Mouse (Mus musculus): ENCODE measurements around the gene Lce3d. TPM values are rescaled to one million over a fixed set of nuclear protein-coding genes. Genes with fewer than 3 reads are reported as not detected.

Gene Lce3d
- not detected in 2 replicates for total RNA-seq (2012; rRNA removed)
- not detected for polyA plus RNA-seq (2012; ENCODE audit: insufficient read depth in 1 of 2, insufficient read length in 2 of 2, low read depth in 1 of 2, low replicate concordance in 2 of 2, missing spikeins in 1 of 2)

- no peaks in the 10 kb centered on the region for H3K36me3 ChIP-seq (ENCODE audit: control insufficient read depth in 1 of 2, insufficient read depth in 2 of 2, low read length in 2 of 2)
- no peak for DNase-seq (ENCODE audit: low read depth, low spot score)
- no peak for TF ChIP-seq NELFE (IDR thresholded peaks at IDR 0.05; ENCODE audit: low read depth, low read length)
- no peak for TF ChIP-seq JUND (IDR thresholded peaks at IDR 0.05; ENCODE audit: low read depth, low read length)
- TF ChIP-seq MXI1 (IDR thresholded peaks at IDR 0.05; ENCODE audit: low read depth, low read length) = no peak
- no peak for TF ChIP-seq TBP (IDR thresholded peaks at IDR 0.05; ENCODE audit: low read depth, low read length)
- TF ChIP-seq RCOR1 (IDR thresholded peaks at IDR 0.05; ENCODE audit: low read depth, low read length) = no peak
- TF ChIP-seq BHLHE40 (IDR thresholded peaks at IDR 0.05; ENCODE audit: borderline replicate concordance, low read depth, low read length) = no peak
- no peak for TF ChIP-seq MEF2A (IDR thresholded peaks at IDR 0.05; ENCODE audit: extremely low read depth, insufficient replicate concordance, low read depth, low read length, poor library complexity, severe bottlenecking)
- TF ChIP-seq CTCF (IDR thresholded peaks at IDR 0.05 in 2 of 3, conservative IDR thresholded peaks at IDR 0.05 in 1 of 3; ENCODE audit: control insufficient read depth in 1 of 3, insufficient read depth in 1 of 3, low read depth in 2 of 3, low read length in 3 of 3, poor library complexity in 1 of 3, severe bottlenecking in 1 of 3) = no peak
- no peak for TF ChIP-seq POLR2AphosphoS5 (IDR thresholded peaks at IDR 0.05; ENCODE audit: borderline replicate concordance, low read depth, low read length)
- TF ChIP-seq TAL1 (IDR thresholded peaks at IDR 0.05; ENCODE audit: low read length) = no peak
- TF ChIP-seq ELF1 (IDR thresholded peaks at IDR 0.05; ENCODE audit: low read depth, low read length) = no peak
- TF ChIP-seq UBTF (IDR thresholded peaks at IDR 0.05; ENCODE audit: borderline replicate concordance, insufficient read depth, low read depth, low read length) = no peak
- no peak for TF ChIP-seq E2F4 (IDR thresholded peaks at IDR 0.05; ENCODE audit: borderline replicate concordance, low read depth, low read length)
- no peak for TF ChIP-seq TCF12 (IDR thresholded peaks at IDR 0.05; ENCODE audit: low read depth, low read length)
- no peak for TF ChIP-seq RAD21 (IDR thresholded peaks at IDR 0.05; ENCODE audit: low read depth, low read length)
- no peak for TF ChIP-seq SIN3A (IDR thresholded peaks at IDR 0.05; ENCODE audit: low read length)
- no peak for TF ChIP-seq CHD2 (IDR thresholded peaks at IDR 0.05; ENCODE audit: low read length)
- no peak for TF ChIP-seq KAT2A (conservative IDR thresholded peaks at IDR 0.05; ENCODE audit: low read depth, low read length)
- TF ChIP-seq ZC3H11A (IDR thresholded peaks at IDR 0.05; ENCODE audit: low read depth, low read length) = no peak
Observed at GRCm38 (mm10) chr3:92957090-92957489, at the start of gene Lce3d. Gene Lce3d (plus strand): TSS chr3:92957390.

GRCm38 (mm10) chr3:92907571-92907970, 49.6 kb upstream of the Lce3d start:
- Histone ChIP-seq H3K9ac (ENCODE audit: control insufficient read depth, low read depth, low read length, poor library complexity, severe bottlenecking) (no peak overlapping the region), H3K79me2 (ENCODE audit: control insufficient read depth, insufficient read depth, low read length, poor library complexity) (no peaks in the 10 kb centered on the region), H3K4me3 (ENCODE audit: control insufficient read depth in 1 of 2, insufficient read depth in 1 of 2, low read depth in 2 of 2, low read length in 2 of 2) (no peak overlapping the region), H3K27me3 (ENCODE audit: control insufficient read depth in 1 of 2, insufficient read depth in 2 of 2, low read length in 2 of 2) (no peaks in the 10 kb centered on the region), H3K4me1 (ENCODE audit: control insufficient read depth in 1 of 2, insufficient read depth in 2 of 2, low read length in 2 of 2) (no peaks in the 10 kb centered on the region), H3K9me3 (replicated peaks; ENCODE audit: insufficient read depth, low read length) (no peaks in the 10 kb centered on the region), H3K27ac (ENCODE audit: control insufficient read depth, low read depth, low read length) (no peak overlapping the region), H3K36me3 (ENCODE audit: control insufficient read depth in 1 of 2, insufficient read depth in 2 of 2, low read length in 2 of 2) (no peaks in the 10 kb centered on the region)
- peak; percentile 39 for DNase-seq (ENCODE audit: low read depth, low spot score)
- TF ChIP-seq MAZ (IDR thresholded peaks at IDR 0.05; ENCODE audit: low read depth, low read length) (no peak), ZNF384 (IDR thresholded peaks at IDR 0.05; ENCODE audit: low read depth, low read length) (peak; percentile 89), ZMIZ1 (IDR thresholded peaks at IDR 0.05; ENCODE audit: low read depth, low read length) (no peak), USF1 (IDR thresholded peaks at IDR 0.05; ENCODE audit: low read depth, low read length) (no peak), NELFE (IDR thresholded peaks at IDR 0.05; ENCODE audit: low read depth, low read length) (no peak), E2F4 (IDR thresholded peaks at IDR 0.05; ENCODE audit: borderline replicate concordance, low read depth, low read length) (no peak), ETS1 (IDR thresholded peaks at IDR 0.05; ENCODE audit: low read depth, low read length) (no peak), CTCF (IDR thresholded peaks at IDR 0.05 in 2 of 3, conservative IDR thresholded peaks at IDR 0.05 in 1 of 3; ENCODE audit: control insufficient read depth in 1 of 3, insufficient read depth in 1 of 3, low read depth in 2 of 3, low read length in 3 of 3, poor library complexity in 1 of 3, severe bottlenecking in 1 of 3) (peak; percentile 57 to 74 (median 58)), RAD21 (IDR thresholded peaks at IDR 0.05; ENCODE audit: low read depth, low read length) (peak; percentile 25), SMC3 (IDR thresholded peaks at IDR 0.05; ENCODE audit: low read depth, low read length) (peak; percentile 58), UBTF (IDR thresholded peaks at IDR 0.05; ENCODE audit: borderline replicate concordance, insufficient read depth, low read depth, low read length) (no peak), GATA1 (IDR thresholded peaks at IDR 0.05; ENCODE audit: low read depth, low read length) (no peak), POLR2A (IDR thresholded peaks at IDR 0.05; ENCODE audit: control insufficient read depth in 1 of 2, insufficient read depth in 1 of 2, low read depth in 1 of 2, low read length in 2 of 2, poor library complexity in 1 of 2) (no peak), BHLHE40 (IDR thresholded peaks at IDR 0.05; ENCODE audit: borderline replicate concordance, low read depth, low read length) (no peak), NRF1 (IDR thresholded peaks at IDR 0.05; ENCODE audit: insufficient read depth, low read depth, low read length, poor library complexity, severe bottlenecking) (no peak), TAL1 (IDR thresholded peaks at IDR 0.05; ENCODE audit: low read length) (no peak)

More at GRCm38 (mm10) chr3:92957090-92957489, at the start of gene Lce3d:
- H3K9me3 ChIP-seq (replicated peaks; ENCODE audit: insufficient read depth, low read length) = no peaks in the 10 kb centered on the region
- H3K27ac ChIP-seq (ENCODE audit: control insufficient read depth, low read depth, low read length) = no peak within 1 kb of the TSS
- H3K4me1 ChIP-seq (ENCODE audit: control insufficient read depth in 1 of 2, insufficient read depth in 2 of 2, low read length in 2 of 2) = no peaks in the 10 kb centered on the region
- H3K27me3 ChIP-seq (ENCODE audit: control insufficient read depth in 1 of 2, insufficient read depth in 2 of 2, low read length in 2 of 2) = no peaks in the 10 kb centered on the region
- no peaks in the 10 kb centered on the region for H3K79me2 ChIP-seq (ENCODE audit: control insufficient read depth, insufficient read depth, low read length, poor library complexity)
- no peak within 1 kb of the TSS for H3K9ac ChIP-seq (ENCODE audit: control insufficient read depth, low read depth, low read length, poor library complexity, severe bottlenecking)
- no peak within 1 kb of the TSS for H3K4me3 ChIP-seq (ENCODE audit: control insufficient read depth in 1 of 2, insufficient read depth in 1 of 2, low read depth in 2 of 2, low read length in 2 of 2)
